Mouse (Mus musculus) heart, postnatal 0 days (tissue): ENCODE results near the gene Akap9. TPM values are rescaled to one million over a fixed set of nuclear protein-coding genes. Genes with fewer than 3 reads are reported as not detected.

Experiments used
- ATAC-seq: fragments of 200-750 bp; cut with Nextera tagmentation; 2 replicates; pipeline ENCODE4 v1.8.0; 2017; ENCODE audit warnings: low read depth, moderate number of reproducible peaks, moderate library complexity; ENCODE audit not compliant: insufficient read depth
- DNase-seq: peaks from one replicate; pipeline ENCODE4 v3.0.0-alpha.2; 2016; ENCODE audit warnings: low spot score
- H3K27ac ChIP-seq: fragments of 300-500 bp; sonication (generic); 2 replicates; pipeline ENCODE4 v1.5.1; 2014; ENCODE audit warnings: low read depth, mild to moderate bottlenecking
- H3K27me3 ChIP-seq: fragments of 300-500 bp; sonication (generic); 2 replicates; pipeline ENCODE4 v1.6.1; 2014; ENCODE audit warnings: low read length, mixed read lengths; ENCODE audit not compliant: control insufficient read depth, insufficient read depth
- H3K36me3 ChIP-seq: fragments of 300-500 bp; sonication (generic); replicated peaks from 2 replicates; pipeline ENCODE4 v1.6.1; 2014; ENCODE audit warnings: low read length, mixed read lengths; ENCODE audit not compliant: control insufficient read depth, insufficient read depth
- H3K4me1 ChIP-seq: fragments of 300-500 bp; sonication (generic); 2 replicates; pipeline ENCODE4 v1.6.1; 2014; ENCODE audit warnings: antibody characterized with exemption; ENCODE audit not compliant: control insufficient read depth, insufficient read depth
- H3K4me2 ChIP-seq: fragments of 300-500 bp; sonication (generic); 2 replicates; pipeline ENCODE4 v1.6.1; 2014; ENCODE audit warnings: low read depth, mild to moderate bottlenecking, low read length, moderate library complexity
- H3K4me3 ChIP-seq: fragments of 300-500 bp; sonication (generic); 2 replicates; pipeline ENCODE4 v1.5.1; 2014; ENCODE audit warnings: low read depth, low read length
- H3K9ac ChIP-seq: fragments of 300-500 bp; sonication (generic); replicated peaks from 2 replicates; pipeline ENCODE4 v1.6.1; 2014; ENCODE audit warnings: low read depth, low read length, mixed read lengths
- H3K9me3 ChIP-seq: fragments of 300-500 bp; sonication (generic); replicated peaks from 2 replicates; pipeline ENCODE4 v1.6.1; 2016; ENCODE audit warnings: low read length; ENCODE audit not compliant: control insufficient read depth
- CTCF ChIP-seq: IDR thresholded peaks from 2 replicates; pipeline ENCODE4 v1.5.1; 2016; ENCODE audit warnings: antibody characterized with exemption, control low read depth, low read depth
- EP300 ChIP-seq: IDR thresholded peaks from 2 replicates; pipeline ENCODE4 v1.6.1; 2016; ENCODE audit warnings: antibody characterized with exemption, low read depth
- WGBS: fragments of 180-500 bp; shearing (Covaris S2); extraction: QIAGEN DNeasy Blood & Tissue Kit; methylation state at CpG from one replicate; pipeline ENCODE4 v1.1.7; 2014; 5-methylcytosine and 5-hydroxymethylcytosine counted together
- polyA plus RNA-seq: library from polyadenylated mRNA; unstranded; fragments of >200 nt; fragmentation: Nextera tagmentation; extraction: Ambion mirVana; gene quantifications from 2 replicates; pipeline ENCODE4 v1.2.1, GENCODE M21; 2015
- total RNA-seq: library from RNA; depleted of rRNA; stranded (reverse); fragments of >200 nt; gene quantifications from 2 replicates; pipeline ENCODE4 v1.2.3, GENCODE M21; 2014; ENCODE audit warnings: low replicate concordance

Gene Akap9
- total and polyA plus RNA-seq, 2 experiments from 2014 or later = 31.6 to 84.3 TPM

- H3K27me3 ChIP-seq = no peaks in the 10 kb centered on the region
- no peaks in the 10 kb centered on the region for H3K36me3 ChIP-seq
- H3K9me3 ChIP-seq = no peaks in the 10 kb centered on the region
- H3K9ac ChIP-seq = no peak overlapping the region
- TF ChIP-seq CTCF (no peak), EP300 (no peak)
- no peak overlapping the region for H3K4me3 ChIP-seq
- H3K27ac ChIP-seq = no peak overlapping the region
- WGBS = 52% methylated on average over 2 of the region's 2 CpGs
- ATAC-seq = no peak
- H3K4me2 ChIP-seq = no peak overlapping the region
- 0 out of 2 replicates have a peak, but pooled peaks cover 4% of the 10 kb centered on the region for H3K4me1 ChIP-seq
- DNase-seq = no peak
Observed at GRCm38 (mm10) chr5:3905471-3905870, 22.4 kb upstream of the Akap9 start.

DNA sequence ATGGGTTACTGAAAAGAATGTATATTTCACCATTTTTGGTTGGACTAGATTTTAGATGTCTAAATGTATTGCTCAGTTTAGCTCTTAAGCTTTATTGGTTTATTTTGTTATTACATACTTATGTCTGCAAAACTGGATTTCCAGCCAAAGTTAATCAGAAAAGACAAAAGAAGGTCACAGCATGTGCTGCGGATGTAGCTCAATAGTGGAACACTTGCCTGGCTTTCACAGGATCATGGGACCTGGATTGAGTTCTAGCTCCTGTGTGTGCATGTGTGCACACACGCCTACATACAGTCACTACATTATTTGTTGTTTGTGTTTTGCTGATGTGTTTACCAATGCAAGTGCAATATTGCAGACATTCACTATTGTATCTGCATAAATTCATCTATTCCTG is 5.5 kb upstream of the Akap9 start:
- TF ChIP-seq EP300 (no peak), CTCF (no peak)
- DNase-seq (no peak), ATAC-seq (no peak)
- Histone ChIP-seq H3K9ac (no peak overlapping the region), H3K27me3 (no peaks in the 10 kb centered on the region), H3K36me3 (no peaks in the 10 kb centered on the region), H3K9me3 (no peaks in the 10 kb centered on the region), H3K4me3 (no peak overlapping the region), H3K27ac (no peak overlapping the region), H3K4me2 (no peak overlapping the region), H3K4me1 (peaks cover 3% of the 10 kb centered on the region; the same call in 1 of the 2 replicates)
- 84% methylated on average over 2 of the region's 2 CpGs for WGBS

DNA sequence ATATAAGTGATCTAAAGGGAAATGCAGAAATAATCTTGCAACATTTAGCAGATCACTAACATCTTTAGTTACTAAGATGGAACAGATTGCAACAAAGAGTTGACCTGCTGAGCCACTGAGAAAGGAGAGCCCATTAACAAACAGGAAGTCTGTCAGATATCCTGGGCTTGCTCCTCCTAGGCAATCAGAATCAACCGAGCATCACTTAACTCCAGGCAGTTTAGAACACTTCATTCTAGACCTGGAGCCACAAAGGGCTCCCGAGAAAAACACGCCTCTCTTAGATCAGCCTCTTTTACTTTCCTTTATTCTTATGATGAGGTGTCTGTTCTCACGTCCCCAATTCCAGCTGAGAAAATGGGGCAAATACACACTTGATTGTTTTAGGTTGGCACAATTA is 1.2 kb upstream of the Akap9 start:
- 51% methylated on average over 4 of the region's 4 CpGs for WGBS
- Histone ChIP-seq H3K4me1 (peaks cover 21% of the 10 kb centered on the region), H3K36me3 (no peaks in the 10 kb centered on the region), H3K9ac (no peak overlapping the region), H3K4me2 (no peak overlapping the region), H3K27ac (no peak overlapping the region), H3K9me3 (no peaks in the 10 kb centered on the region), H3K27me3 (no peaks in the 10 kb centered on the region), H3K4me3 (no peak overlapping the region)
- ATAC-seq = no peak
- no peak for TF ChIP-seq CTCF
- TF ChIP-seq EP300 = no peak
- no peak for DNase-seq

- Histone ChIP-seq H3K4me3 (peak overlapping the region; percentile 82), H3K4me2 (peak overlapping the region; percentile 88), H3K9me3 (no peaks in the 10 kb centered on the region), H3K27ac (peak overlapping the region; percentile 85), H3K4me1 (peaks cover 21% of the 10 kb centered on the region), H3K27me3 (no peaks in the 10 kb centered on the region), H3K36me3 (no peaks in the 10 kb centered on the region), H3K9ac (peak overlapping the region; percentile 94)
- WGBS = under 1% methylated on average over 11 of the region's 12 CpGs
- no peak for TF ChIP-seq CTCF
- TF ChIP-seq EP300 = no peak
- ATAC-seq (peak; percentile 28; the same call in 1 of the 2 replicates), DNase-seq (peak; percentile 39)
Observed at GRCm38 (mm10) chr5:3928690-3929046, 814 bp downstream of the Akap9 start.

GRCm38 (mm10) chr5:3930760-3931159 is 2.9 kb downstream of the Akap9 start:
- ATAC-seq (no peak), DNase-seq (no peak)
- 76% methylated on average over 5 of the region's 5 CpGs for WGBS
- Histone ChIP-seq H3K27ac (no peak overlapping the region), H3K9ac (no peak overlapping the region), H3K4me2 (no peak overlapping the region), H3K36me3 (no peaks in the 10 kb centered on the region), H3K4me3 (no peak overlapping the region), H3K27me3 (no peaks in the 10 kb centered on the region), H3K9me3 (no peaks in the 10 kb centered on the region), H3K4me1 (peaks cover 21% of the 10 kb centered on the region)
- no peak for TF ChIP-seq EP300
- no peak for TF ChIP-seq CTCF

- WGBS = 91% methylated on average over 3 of the region's 3 CpGs
- Histone ChIP-seq H3K9me3 (no peaks in the 10 kb centered on the region), H3K9ac (no peak overlapping the region), H3K27me3 (no peaks in the 10 kb centered on the region), H3K4me2 (no peak overlapping the region), H3K36me3 (no peaks in the 10 kb centered on the region), H3K27ac (no peak overlapping the region), H3K4me3 (no peak overlapping the region), H3K4me1 (peaks cover 23% of the 10 kb centered on the region)
- TF ChIP-seq CTCF (no peak), EP300 (no peak)
- DNase-seq (no peak), ATAC-seq (no peak)
Observed at GRCm38 (mm10) chr5:3931636-3932035, 3.8 kb downstream of the Akap9 start.
